Mouse (Mus musculus) liver, postnatal 0 days (tissue): ENCODE data around the gene H2-K1. TPM values are rescaled to one million over a fixed set of nuclear protein-coding genes. Genes with fewer than 3 reads are reported as not detected.

Experiments
- ATAC-seq: fragments of 200-750 bp; cut with Nextera tagmentation; 2 replicates; pipeline ENCODE4 v1.8.0; 2017; ENCODE audit warnings: mild to moderate bottlenecking, moderate library complexity
- DNase-seq: peaks from one replicate; pipeline ENCODE4 v3.0.0-alpha.2; 2016
- H3K27ac ChIP-seq: fragments of 300-500 bp; sonication (generic); 2 replicates; pipeline ENCODE4 v1.5.1; 2014; ENCODE audit warnings: antibody characterized with exemption, moderate library complexity, mild to moderate bottlenecking, low read depth
- H3K27me3 ChIP-seq: fragments of 300-500 bp; sonication (generic); 2 replicates; pipeline ENCODE4 v1.6.1; 2014; ENCODE audit warnings: low read length, control low read depth, mixed read lengths; ENCODE audit not compliant: insufficient read depth
- H3K36me3 ChIP-seq: fragments of 300-500 bp; sonication (generic); replicated peaks from 2 replicates; pipeline ENCODE4 v1.6.1; 2014; ENCODE audit warnings: mild to moderate bottlenecking, control low read depth, low read length, moderate library complexity, mixed read lengths; ENCODE audit not compliant: insufficient read depth
- H3K4me1 ChIP-seq: fragments of 300-500 bp; sonication (generic); 2 replicates; pipeline ENCODE4 v1.6.1; 2014; ENCODE audit warnings: antibody characterized with exemption, mild to moderate bottlenecking, control low read depth; ENCODE audit not compliant: insufficient read depth
- H3K4me2 ChIP-seq: fragments of 300-500 bp; sonication (generic); 2 replicates; pipeline ENCODE4 v1.6.1; 2014; ENCODE audit warnings: low read depth, mild to moderate bottlenecking, low read length, moderate library complexity, mixed read lengths
- H3K4me3 ChIP-seq: fragments of 300-500 bp; sonication (generic); 2 replicates; pipeline ENCODE4 v1.5.1; 2014; ENCODE audit warnings: low read depth, low read length
- H3K9ac ChIP-seq: fragments of 300-500 bp; sonication (generic); replicated peaks from 2 replicates; pipeline ENCODE4 v1.6.1; 2014; ENCODE audit warnings: mild to moderate bottlenecking, moderate library complexity
- H3K9me3 ChIP-seq: fragments of 300-500 bp; sonication (generic); 2 replicates; pipeline ENCODE4 v1.6.1; 2016; ENCODE audit warnings: mild to moderate bottlenecking, control low read depth, low read length, mixed read lengths
- CTCF ChIP-seq: sonication (generic); IDR thresholded peaks from 2 replicates; pipeline ENCODE4 v1.5.1; 2016; ENCODE audit warnings: antibody characterized with exemption, low read depth
- EP300 ChIP-seq: IDR thresholded peaks from 2 replicates; pipeline ENCODE4 v1.6.1; 2016; ENCODE audit warnings: antibody characterized with exemption, low read depth, mild to moderate bottlenecking
- WGBS: fragments of 180-500 bp; shearing (Covaris S2); extraction: QIAGEN DNeasy Blood & Tissue Kit; methylation state at CpG from one replicate; pipeline ENCODE4 v1.1.7; 2014; ENCODE audit not compliant: insufficient replicate concordance; 5-methylcytosine and 5-hydroxymethylcytosine counted together
- polyA plus RNA-seq: library from polyadenylated mRNA; unstranded; fragments of >200 nt; fragmentation: Nextera tagmentation; extraction: Ambion mirVana; gene quantifications from 2 replicates; pipeline ENCODE4 v1.2.1, GENCODE M21; 2015

The H2-K1 gene
- polyA plus RNA-seq, 1 experiment from 2014 or later, result 288 TPM

DNA sequence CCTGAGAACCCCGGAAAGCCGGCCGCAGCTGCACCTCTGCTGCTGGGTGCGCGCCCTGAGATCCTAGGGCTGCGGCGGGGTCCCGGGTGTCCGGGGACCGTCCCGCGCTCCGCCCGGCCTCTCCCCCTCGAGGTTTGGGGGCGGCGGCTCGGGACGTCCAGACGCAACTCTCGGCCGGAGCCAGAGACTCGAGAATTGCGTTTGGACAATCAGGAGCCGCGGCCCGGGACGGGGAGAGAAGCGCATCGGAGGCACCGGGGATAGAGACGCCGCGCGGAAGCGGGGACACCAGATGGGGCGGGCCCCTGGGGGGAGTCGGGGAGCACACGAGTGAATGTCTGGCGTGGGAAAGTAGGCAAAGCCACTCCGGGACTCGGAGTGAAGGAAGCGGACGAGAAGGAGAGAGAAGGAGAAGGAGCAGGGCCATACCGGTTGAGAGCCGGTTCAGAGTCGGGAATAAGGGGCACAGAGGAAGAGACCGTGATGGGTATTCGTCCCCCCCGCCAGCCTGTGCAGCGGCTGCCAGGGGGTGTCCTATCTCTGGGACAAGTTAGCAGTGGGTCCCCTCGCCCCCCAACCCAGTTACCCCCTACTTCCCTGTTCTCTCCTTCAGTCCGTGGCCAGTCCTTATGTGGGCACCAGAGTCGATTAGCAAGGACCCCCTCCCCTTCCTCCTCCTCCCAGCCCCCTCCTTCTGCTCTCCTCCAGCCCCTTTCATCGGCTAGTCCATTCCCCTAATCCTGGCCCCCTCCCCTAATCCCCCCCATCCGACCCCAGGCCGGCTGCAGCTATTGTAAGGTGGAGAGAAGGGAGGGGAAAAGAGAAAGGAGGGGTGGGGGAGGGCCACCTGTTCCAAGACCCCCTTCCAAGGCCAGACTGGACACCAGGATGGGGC lies 25.0 kb upstream of the H2-K1 start:
- Histone ChIP-seq H3K4me1 (peaks cover 42% of the 10 kb centered on the region), H3K4me3 (peak overlapping the region; percentile 82), H3K27me3 (no peaks in the 10 kb centered on the region), H3K9me3 (no peaks in the 10 kb centered on the region), H3K27ac (peak overlapping the region; percentile 90), H3K36me3 (peaks cover 37% of the 10 kb centered on the region), H3K4me2 (peak overlapping the region; percentile 94), H3K9ac (peak overlapping the region; percentile 84)
- peak; percentile 18 for ATAC-seq
- 1% methylated on average over 57 of the region's 57 CpGs for WGBS
- no peak for DNase-seq
- TF ChIP-seq EP300 (no peak), CTCF (no peak)

DNA sequence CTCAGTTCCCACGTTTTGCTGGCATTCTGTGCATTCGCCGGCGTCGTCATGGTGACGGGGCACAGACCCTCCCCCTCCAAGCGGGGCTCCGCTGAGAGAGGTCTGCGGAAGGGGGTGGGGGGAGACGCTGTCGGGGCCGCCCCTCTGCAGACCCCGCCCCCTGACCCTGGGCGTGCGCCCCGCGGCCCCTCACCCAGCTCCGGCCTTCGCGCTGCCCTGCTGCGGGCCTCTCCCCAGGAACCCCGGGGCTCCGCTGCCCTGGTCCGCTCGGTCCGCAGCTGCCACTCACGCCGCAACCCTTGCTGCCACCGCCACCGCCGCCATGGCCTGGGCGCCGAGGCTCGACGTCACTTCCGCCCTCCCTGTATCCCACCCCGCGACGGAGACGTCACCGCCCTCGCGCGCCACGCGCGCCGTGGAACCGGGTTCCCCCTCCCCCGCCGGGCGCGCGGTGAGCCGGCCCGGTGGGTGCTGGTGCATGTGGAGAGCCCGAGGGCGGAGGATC lies 24.2 kb upstream of the H2-K1 start, which contains the start of gene Ring1:
TSS of gene Ring1 (minus strand) at position 364 of the 505 bp plus-strand sequence.
- Histone ChIP-seq H3K36me3 (peaks cover 29% of the 10 kb centered on the region), H3K4me2 (peak within 1 kb of the TSS; percentile 94), H3K9ac (peak within 1 kb of the TSS; percentile 84), H3K4me3 (peak within 1 kb of the TSS; percentile 82), H3K9me3 (peaks cover 6% of the 10 kb centered on the region; the same call in 1 of the 2 replicates), H3K4me1 (peaks cover 35% of the 10 kb centered on the region), H3K27ac (peak within 1 kb of the TSS; percentile 90), H3K27me3 (no peaks in the 10 kb centered on the region)
- under 1% methylated on average over 51 of the region's 58 CpGs for WGBS
- DNase-seq (peak; percentile 88), ATAC-seq (peak; percentile 63)
- TF ChIP-seq EP300 (no peak), CTCF (no peak)

DNA sequence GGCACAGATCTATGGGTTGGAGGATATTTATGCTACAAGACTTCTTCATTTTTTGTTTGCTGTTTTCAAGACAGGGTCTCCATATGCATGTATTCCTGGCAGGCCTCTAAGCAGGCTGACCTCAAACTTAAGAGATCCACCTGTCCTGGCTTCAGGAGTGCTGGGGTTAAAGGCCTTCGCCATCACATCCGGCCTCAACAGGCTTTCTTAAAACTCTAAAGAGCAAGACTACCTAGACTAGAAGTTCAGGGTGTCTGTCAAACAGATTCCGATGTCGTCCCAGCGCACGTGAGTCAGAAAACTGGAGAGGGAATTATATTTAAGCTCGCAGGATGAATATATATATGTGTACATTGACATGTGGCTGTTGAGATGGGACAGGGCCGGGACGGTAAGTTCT lies 23.5 kb upstream of the H2-K1 start:
- Histone ChIP-seq H3K4me1 (peaks cover 34% of the 10 kb centered on the region), H3K27ac (no peak overlapping the region), H3K36me3 (peaks cover 25% of the 10 kb centered on the region), H3K27me3 (no peaks in the 10 kb centered on the region), H3K4me3 (peak overlapping the region; percentile 82), H3K9me3 (peaks cover 8% of the 10 kb centered on the region; the same call in 1 of the 2 replicates), H3K4me2 (peak overlapping the region; percentile 94), H3K9ac (peak overlapping the region; percentile 84; the same call in 1 of the 2 replicates)
- 73% methylated on average over 9 of the region's 9 CpGs for WGBS
- ATAC-seq (no peak), DNase-seq (no peak)
- TF ChIP-seq EP300 (no peak), CTCF (no peak)

DNA sequence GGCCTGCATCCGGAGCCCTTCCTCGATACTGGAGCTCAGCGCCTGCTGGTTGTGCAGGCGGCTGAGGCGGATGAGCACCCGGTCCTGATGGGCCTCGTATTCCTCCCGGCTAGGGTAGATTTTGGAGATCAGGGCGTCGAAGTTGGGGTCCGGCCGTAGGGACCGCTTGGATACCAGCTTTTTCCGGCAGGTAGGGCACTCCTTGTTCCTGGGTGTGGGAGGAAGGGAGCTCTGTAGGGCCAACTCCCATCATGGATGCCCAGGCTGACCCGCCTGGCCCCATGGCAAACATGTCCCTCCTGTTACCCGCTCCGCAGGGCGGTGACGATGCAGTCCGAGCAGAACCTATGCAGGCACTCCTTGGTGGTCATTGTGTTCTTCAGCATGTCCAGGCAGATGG lies 22.8 kb upstream of the H2-K1 start:
- H3K9ac ChIP-seq, result no peak overlapping the region
- H3K36me3 ChIP-seq, result peaks cover 20% of the 10 kb centered on the region
- no peak overlapping the region for H3K4me3 ChIP-seq
- no peak overlapping the region for H3K27ac ChIP-seq
- peaks cover 31% of the 10 kb centered on the region for H3K4me1 ChIP-seq
- WGBS, result 94% methylated on average over 20 of the region's 20 CpGs
- no peak overlapping the region for H3K4me2 ChIP-seq
- H3K9me3 ChIP-seq, result peaks cover 8% of the 10 kb centered on the region; the same call in 1 of the 2 replicates
- ATAC-seq, result no peak
- H3K27me3 ChIP-seq, result no peaks in the 10 kb centered on the region
- no peak for DNase-seq
- TF ChIP-seq EP300 (no peak), CTCF (no peak)

DNA sequence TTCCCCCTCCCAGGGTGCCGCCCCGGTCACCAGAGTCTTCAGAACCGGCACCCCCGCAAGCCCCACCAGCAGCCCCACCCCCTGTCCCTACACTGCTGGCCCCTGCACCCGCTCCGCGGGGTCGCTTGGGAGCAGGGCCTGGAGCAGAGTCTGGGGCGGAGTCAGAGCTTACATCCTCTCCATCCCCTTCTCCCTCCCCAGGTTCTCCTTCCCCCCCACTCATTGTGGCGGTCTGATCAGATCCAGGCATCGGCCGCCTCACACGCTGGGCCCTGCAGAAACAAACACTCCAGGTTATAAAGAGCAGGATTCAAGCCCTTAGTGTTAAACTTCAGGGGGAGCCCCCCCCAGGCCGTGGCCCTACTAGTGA lies 22.3 kb upstream of the H2-K1 start:
- DNase-seq (no peak), ATAC-seq (no peak)
- Histone ChIP-seq H3K27me3 (no peaks in the 10 kb centered on the region), H3K36me3 (peaks cover 20% of the 10 kb centered on the region), H3K9ac (no peak overlapping the region), H3K4me1 (peaks cover 28% of the 10 kb centered on the region), H3K9me3 (peaks cover 8% of the 10 kb centered on the region; the same call in 1 of the 2 replicates), H3K4me3 (no peak overlapping the region), H3K4me2 (no peak overlapping the region), H3K27ac (no peak overlapping the region)
- 92% methylated on average over 14 of the region's 14 CpGs for WGBS
- TF ChIP-seq EP300, result no peak
- TF ChIP-seq CTCF, result no peak
